Mouse (Mus musculus): ENCODE data around the gene Ptpn14. TPM values are rescaled to one million over a fixed set of nuclear protein-coding genes. Genes with fewer than 3 reads are reported as not detected.

The Ptpn14 gene
- polyA plus RNA-seq, 1 experiment from 2014 or later = 1.9 TPM

DNA sequence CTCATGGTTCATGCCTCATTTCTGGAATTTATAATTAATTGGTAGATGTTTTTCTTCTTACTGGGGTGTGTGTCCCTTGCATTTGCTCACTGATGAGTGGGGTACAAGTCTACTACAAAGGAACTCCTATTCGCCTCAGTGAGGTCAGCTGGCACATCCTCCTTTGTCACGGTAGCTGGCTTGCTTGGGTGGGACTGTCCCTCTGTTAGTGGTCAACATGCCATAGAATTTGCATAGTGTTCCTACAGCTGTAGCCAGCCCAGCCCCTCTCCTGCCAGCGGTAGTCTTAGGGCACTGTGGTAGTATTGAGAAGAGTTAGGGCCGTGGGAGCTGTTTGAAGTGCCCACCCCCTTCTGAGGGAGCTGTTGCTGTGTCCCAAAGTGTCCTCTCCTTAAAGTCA, 73.2 kb downstream of the Ptpn14 start:
- WGBS = 83% methylated on average over 4 of the region's 4 CpGs
- Histone ChIP-seq H3K9ac (no peak overlapping the region), H3K9me3 (no peaks in the 10 kb centered on the region), H3K4me3 (no peak overlapping the region), H3K4me2 (no peak overlapping the region), H3K27ac (no peak overlapping the region), H3K27me3 (no peaks in the 10 kb centered on the region), H3K4me1 (replicated peaks) (peaks cover 12% of the 10 kb centered on the region), H3K36me3 (no peaks in the 10 kb centered on the region)
- no peak for ATAC-seq (ENCODE audit: low FRiP score)

DNA sequence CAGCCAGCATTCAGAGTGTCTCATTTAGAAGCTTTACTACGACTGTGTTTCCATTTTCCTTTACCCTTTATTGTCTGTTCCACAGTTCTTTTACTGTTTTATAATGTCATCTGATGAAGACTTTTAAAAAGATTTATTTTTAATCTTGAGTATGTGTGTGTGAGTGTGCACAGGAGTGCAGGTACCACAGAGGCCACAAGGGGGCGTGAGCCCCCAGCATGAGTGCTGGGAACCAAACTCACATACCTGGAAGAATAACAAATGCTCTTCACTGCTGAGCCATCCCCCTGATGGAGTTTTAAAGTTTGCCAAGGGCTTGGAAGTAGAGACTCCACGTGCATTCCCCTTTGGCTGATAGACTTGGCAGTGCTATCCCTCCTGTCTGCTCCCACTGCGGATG, 74.5 kb downstream of the Ptpn14 start:
- Histone ChIP-seq H3K9me3 (no peaks in the 10 kb centered on the region), H3K4me2 (no peak overlapping the region), H3K27me3 (no peaks in the 10 kb centered on the region), H3K27ac (no peak overlapping the region), H3K36me3 (no peaks in the 10 kb centered on the region), H3K4me3 (no peak overlapping the region), H3K4me1 (replicated peaks) (peaks cover 6% of the 10 kb centered on the region), H3K9ac (no peak overlapping the region)
- WGBS = 91% methylated on average over 4 of the region's 4 CpGs
- no peak for ATAC-seq (ENCODE audit: low FRiP score)

DNA sequence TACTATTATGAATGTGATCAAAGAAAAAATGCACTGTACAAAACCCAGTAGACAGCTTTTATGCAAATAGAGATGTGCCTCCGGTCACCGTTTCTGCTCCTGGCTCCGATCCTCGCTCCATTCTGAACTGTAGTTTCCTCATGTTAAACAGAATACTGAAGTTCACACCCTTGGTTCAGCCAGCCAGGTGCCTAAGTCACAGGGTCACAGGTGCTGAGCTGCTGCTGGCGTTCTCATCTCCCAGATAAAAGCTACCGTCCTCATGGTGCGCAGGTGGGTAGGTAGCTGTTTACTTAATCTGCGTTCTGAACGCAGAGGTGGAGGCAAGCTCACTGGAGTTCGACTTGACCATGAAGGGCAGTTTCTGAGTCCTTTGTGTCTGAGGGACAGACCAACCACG, 75.7 kb downstream of the Ptpn14 start:
- Histone ChIP-seq H3K36me3 (no peaks in the 10 kb centered on the region), H3K9me3 (no peaks in the 10 kb centered on the region), H3K27me3 (no peaks in the 10 kb centered on the region), H3K4me2 (no peak overlapping the region), H3K27ac (no peak overlapping the region), H3K4me1 (replicated peaks) (peaks cover 6% of the 10 kb centered on the region), H3K9ac (no peak overlapping the region), H3K4me3 (no peak overlapping the region)
- no peak for ATAC-seq (ENCODE audit: low FRiP score)
- WGBS = 94% methylated on average over 11 of the region's 11 CpGs

DNA sequence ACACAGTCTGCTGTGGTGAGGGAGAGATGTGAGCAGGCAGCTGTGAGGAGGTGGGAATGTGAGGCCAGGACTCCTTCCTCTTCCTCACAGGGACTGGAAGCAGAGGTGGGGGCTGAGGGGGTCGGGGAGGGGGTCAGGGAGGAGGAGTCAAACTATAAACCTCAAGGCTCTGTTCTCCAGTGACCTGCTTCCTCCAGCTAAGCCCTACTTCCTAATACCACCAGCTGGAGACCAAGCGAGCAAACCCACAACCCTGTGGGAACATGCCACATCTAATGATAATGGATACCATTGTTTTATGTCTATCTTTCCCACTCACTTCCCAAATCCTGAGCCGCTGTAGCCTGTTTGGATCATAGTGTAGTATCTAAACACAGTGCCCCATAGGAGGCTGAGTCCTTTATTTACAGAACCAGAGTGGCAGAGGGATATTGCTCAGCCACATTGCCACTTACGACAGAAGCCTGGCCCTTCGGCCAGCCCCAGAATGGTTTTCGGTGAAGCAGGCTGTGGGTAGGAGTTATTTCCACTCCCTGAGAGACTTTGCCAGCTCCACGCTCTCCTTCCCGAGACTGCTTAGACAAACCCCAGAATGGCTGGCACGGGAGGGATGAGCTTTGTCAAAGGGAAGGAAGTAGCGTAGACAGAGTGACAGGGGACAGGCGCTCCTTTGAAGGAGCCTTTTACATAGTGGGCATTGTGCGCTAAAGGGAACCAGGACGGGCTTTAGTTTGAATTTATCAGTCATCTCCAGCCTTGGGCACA, 78.6 kb downstream of the Ptpn14 start:
- WGBS = 72% methylated on average over 13 of the region's 13 CpGs
- H3K27ac ChIP-seq = no peak overlapping the region
- no peak overlapping the region for H3K4me3 ChIP-seq
- ATAC-seq (ENCODE audit: low FRiP score) = no peak
- H3K36me3 ChIP-seq = no peaks in the 10 kb centered on the region
- no peaks in the 10 kb centered on the region for H3K9me3 ChIP-seq
- no peak overlapping the region for H3K4me2 ChIP-seq
- H3K27me3 ChIP-seq = no peaks in the 10 kb centered on the region
- no peak overlapping the region for H3K9ac ChIP-seq
- no peaks in the 10 kb centered on the region for H3K4me1 ChIP-seq (replicated peaks)

DNA sequence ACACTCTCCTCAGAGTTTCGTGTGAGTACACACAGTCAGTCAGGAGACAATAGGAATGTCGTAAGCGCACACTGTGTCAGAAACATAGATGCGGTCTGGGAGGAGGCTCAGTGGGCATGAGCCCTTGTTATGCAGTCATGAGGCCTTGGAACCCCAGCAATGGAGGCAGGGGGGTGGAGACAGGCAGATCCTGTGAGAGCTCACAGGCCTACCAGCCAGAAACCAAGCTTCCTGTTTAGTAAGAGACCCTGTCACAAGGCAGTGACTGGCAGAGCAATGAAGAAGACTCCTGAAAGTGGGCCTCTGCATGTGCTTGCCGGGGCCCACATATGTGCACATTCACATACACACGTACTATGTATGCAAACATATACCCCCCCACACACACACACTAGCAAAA, 79.9 kb downstream of the Ptpn14 start:
- Histone ChIP-seq H3K9me3 (no peaks in the 10 kb centered on the region), H3K27me3 (no peaks in the 10 kb centered on the region), H3K27ac (no peak overlapping the region), H3K4me1 (replicated peaks) (no peaks in the 10 kb centered on the region), H3K4me3 (no peak overlapping the region), H3K36me3 (no peaks in the 10 kb centered on the region), H3K9ac (no peak overlapping the region), H3K4me2 (no peak overlapping the region)
- no peak for ATAC-seq (ENCODE audit: low FRiP score)
- WGBS = 93% methylated on average over 6 of the region's 6 CpGs

DNA sequence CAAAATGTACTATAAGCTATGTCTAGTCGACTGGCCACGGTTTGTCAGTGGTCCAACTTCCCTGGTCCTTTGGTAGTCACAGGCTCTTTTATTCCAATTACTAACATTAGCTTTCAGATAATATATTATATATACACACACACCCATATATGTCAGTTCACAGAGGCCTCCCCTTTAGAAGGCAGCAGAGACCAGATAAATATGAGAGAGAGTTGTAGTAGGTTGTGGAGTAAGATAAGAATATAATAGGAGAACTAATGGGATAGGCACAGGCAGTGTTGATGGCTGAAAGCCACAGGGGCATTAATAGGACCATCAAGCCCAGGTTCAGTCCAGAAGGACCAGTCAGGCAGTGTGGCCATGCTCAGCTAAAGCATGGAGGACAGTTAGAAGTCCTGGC, 80.4 kb downstream of the Ptpn14 start:
- H3K4me3 ChIP-seq = no peak overlapping the region
- whole genome bisulfite sequencing = 94% methylated on average over 2 of the region's 2 CpGs
- H3K36me3 ChIP-seq = no peaks in the 10 kb centered on the region
- no peak overlapping the region for H3K4me2 ChIP-seq
- H3K27ac ChIP-seq = no peak overlapping the region
- no peak for ATAC-seq (ENCODE audit: low FRiP score)
- H3K27me3 ChIP-seq = no peaks in the 10 kb centered on the region
- no peak overlapping the region for H3K9ac ChIP-seq
- no peaks in the 10 kb centered on the region for H3K4me1 ChIP-seq (replicated peaks)
- H3K9me3 ChIP-seq = no peaks in the 10 kb centered on the region

DNA sequence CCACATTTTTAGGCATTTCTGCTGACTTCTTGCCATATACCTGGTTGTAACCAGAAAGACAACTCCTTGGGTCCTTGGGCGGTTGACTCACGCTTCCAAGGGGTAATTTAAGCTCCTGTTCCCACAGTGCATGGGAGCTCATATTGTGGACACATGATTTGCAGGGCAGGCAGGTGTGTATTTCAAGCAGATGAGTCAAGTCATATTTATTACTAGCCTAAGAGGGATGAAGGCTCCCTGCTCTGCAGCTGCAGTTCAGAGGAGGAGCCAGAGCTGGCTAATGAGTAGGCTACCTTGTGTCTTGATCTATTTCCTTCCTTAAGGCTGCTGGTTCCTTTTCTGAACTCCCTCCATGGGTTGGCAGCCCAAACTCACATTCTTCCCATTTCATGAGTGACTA, 83.7 kb downstream of the Ptpn14 start:
- H3K27ac ChIP-seq = no peak overlapping the region
- no peak overlapping the region for H3K4me2 ChIP-seq
- WGBS = 92% methylated on average over 2 of the region's 2 CpGs
- H3K27me3 ChIP-seq = no peaks in the 10 kb centered on the region
- no peak overlapping the region for H3K9ac ChIP-seq
- H3K4me1 ChIP-seq (replicated peaks) = no peaks in the 10 kb centered on the region
- H3K36me3 ChIP-seq = no peaks in the 10 kb centered on the region
- no peak overlapping the region for H3K4me3 ChIP-seq
- ATAC-seq (ENCODE audit: low FRiP score) = no peak
- no peaks in the 10 kb centered on the region for H3K9me3 ChIP-seq

DNA sequence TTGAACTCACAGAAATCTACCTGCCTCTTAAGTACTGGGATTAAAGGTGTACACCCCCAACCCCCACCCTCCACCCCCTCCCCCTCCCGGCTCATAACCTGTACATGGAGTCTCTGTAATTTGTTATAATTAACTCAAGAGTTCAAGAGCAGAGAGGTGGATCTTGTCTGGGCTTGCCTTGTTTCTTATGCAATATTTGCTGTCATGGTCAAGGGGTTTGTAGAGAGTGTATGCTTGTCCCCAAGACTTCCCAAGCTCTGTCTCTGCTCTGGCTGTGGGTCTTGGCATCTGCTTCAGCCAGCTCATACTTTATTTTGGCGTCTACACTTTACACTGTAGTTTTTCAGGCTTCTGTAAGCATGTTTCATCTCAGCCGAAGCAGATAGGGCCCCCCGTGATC, 86.3 kb downstream of the Ptpn14 start:
- Histone ChIP-seq H3K4me3 (no peak overlapping the region), H3K9ac (no peak overlapping the region), H3K27ac (no peak overlapping the region), H3K4me2 (no peak overlapping the region), H3K36me3 (no peaks in the 10 kb centered on the region), H3K4me1 (replicated peaks) (no peaks in the 10 kb centered on the region), H3K27me3 (no peaks in the 10 kb centered on the region), H3K9me3 (no peaks in the 10 kb centered on the region)
- 87% methylated on average over 4 of the region's 4 CpGs for WGBS
- ATAC-seq (ENCODE audit: low FRiP score) = no peak

DNA sequence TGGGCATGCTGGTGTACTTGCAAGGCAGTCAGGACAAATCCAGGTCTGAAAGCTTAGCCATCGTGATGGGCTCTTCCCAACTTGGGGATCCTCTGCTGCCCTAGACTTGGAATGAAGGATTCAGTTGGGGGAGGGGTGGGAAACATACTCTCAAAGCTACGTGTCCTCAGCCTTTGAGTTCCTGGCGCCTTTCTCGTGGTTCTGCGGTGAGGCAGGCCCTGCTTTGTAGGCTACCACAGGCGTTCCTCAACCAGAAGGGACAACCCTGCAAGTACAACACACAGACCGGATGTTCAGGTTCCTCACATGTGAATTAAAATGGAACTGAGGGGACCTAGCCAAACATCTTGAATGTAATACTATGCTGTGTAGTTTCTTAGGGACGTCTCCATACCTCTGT, 89.0 kb downstream of the Ptpn14 start:
- Histone ChIP-seq H3K27ac (no peak overlapping the region), H3K4me1 (replicated peaks) (no peaks in the 10 kb centered on the region), H3K9ac (no peak overlapping the region), H3K4me3 (no peak overlapping the region), H3K4me2 (no peak overlapping the region), H3K36me3 (no peaks in the 10 kb centered on the region), H3K9me3 (no peaks in the 10 kb centered on the region), H3K27me3 (no peaks in the 10 kb centered on the region)
- ATAC-seq (ENCODE audit: low FRiP score) = no peak
- WGBS = 91% methylated on average over 8 of the region's 8 CpGs

DNA sequence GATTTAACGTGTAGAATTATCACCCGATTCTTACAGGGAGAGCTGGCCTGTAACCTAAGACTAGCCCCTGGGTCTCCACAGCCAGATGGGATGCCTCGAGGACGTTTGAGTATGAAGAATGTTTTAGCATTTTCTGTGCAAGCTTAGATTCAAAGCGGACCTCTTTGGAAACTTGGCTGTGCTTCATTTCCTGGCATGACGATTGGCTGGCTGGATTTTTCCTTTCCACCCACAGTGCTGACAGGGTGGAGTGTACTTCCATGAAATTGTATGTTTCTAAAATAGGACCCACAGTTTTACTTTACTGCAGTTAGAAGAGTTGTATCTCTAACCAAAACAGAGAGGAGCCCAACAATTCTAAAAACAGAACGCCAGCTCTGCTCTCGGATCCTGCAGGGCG, 89.7 kb downstream of the Ptpn14 start:
- Histone ChIP-seq H3K27ac (no peak overlapping the region), H3K27me3 (no peaks in the 10 kb centered on the region)
- WGBS = 83% methylated on average over 9 of the region's 9 CpGs

DNA sequence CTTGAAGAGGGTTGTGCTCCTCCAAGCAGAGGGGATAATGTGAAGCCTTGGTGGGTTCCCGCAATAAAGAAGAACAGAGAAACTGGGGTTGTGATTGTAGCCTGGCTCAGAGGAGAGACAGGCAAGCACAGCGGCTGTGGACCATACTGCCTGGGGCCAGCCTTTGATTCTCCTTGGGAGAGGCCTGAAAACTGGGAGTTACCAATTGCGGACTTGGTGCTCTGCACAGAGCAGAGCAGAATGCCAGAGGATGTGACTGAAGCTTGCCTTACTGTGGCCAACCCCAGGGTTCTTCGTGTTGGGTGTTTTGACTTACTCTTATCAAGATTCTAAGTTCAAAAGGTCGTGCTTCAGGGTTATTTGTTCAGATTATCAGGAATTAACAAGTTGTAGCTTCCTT, 92.0 kb downstream of the Ptpn14 start:
- 75% methylated on average over 5 of the region's 5 CpGs for WGBS
- no peaks in the 10 kb centered on the region for H3K27me3 ChIP-seq
- H3K4me1 ChIP-seq (replicated peaks) = no peaks in the 10 kb centered on the region
- no peak overlapping the region for H3K4me3 ChIP-seq
- H3K9ac ChIP-seq = no peak overlapping the region
- no peak for ATAC-seq (ENCODE audit: low FRiP score)
- no peak overlapping the region for H3K27ac ChIP-seq
- H3K9me3 ChIP-seq = no peaks in the 10 kb centered on the region
- H3K4me2 ChIP-seq = no peak overlapping the region
- H3K36me3 ChIP-seq = no peaks in the 10 kb centered on the region

More for the DNA sequence above, 89.7 kb downstream of the Ptpn14 start:
- no peak for ATAC-seq (ENCODE audit: low FRiP score)
- Histone ChIP-seq H3K36me3 (no peaks in the 10 kb centered on the region), H3K4me2 (no peak overlapping the region), H3K4me1 (replicated peaks) (no peaks in the 10 kb centered on the region), H3K4me3 (no peak overlapping the region), H3K9me3 (no peaks in the 10 kb centered on the region), H3K9ac (no peak overlapping the region)

DNA sequence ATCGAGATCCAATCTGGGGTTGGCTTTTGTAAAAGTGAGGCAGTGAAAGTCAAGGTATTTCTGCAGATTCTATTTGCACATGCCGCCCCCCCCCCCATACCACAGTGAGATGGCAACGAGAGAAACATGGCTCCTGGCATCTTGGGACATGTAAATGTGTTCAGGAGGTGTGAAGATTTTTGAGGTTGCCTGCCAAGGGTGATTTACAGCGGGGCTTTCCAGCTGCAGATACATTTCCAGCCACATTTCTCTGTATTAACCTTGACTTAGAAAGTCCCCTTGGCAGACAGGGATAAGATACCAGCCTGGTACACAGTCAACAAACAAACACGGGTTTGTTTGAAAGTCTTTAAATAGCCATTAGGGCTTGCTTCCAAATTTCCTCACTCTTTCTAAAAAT, 96.4 kb downstream of the Ptpn14 start:
- Histone ChIP-seq H3K9me3 (no peaks in the 10 kb centered on the region), H3K4me2 (no peak overlapping the region), H3K4me3 (no peak overlapping the region), H3K9ac (no peak overlapping the region), H3K4me1 (replicated peaks) (no peaks in the 10 kb centered on the region), H3K36me3 (no peaks in the 10 kb centered on the region), H3K27ac (no peak overlapping the region), H3K27me3 (no peaks in the 10 kb centered on the region)
- 87% methylated on average over 5 of the region's 5 CpGs for WGBS
- ATAC-seq (ENCODE audit: low FRiP score) = no peak

DNA sequence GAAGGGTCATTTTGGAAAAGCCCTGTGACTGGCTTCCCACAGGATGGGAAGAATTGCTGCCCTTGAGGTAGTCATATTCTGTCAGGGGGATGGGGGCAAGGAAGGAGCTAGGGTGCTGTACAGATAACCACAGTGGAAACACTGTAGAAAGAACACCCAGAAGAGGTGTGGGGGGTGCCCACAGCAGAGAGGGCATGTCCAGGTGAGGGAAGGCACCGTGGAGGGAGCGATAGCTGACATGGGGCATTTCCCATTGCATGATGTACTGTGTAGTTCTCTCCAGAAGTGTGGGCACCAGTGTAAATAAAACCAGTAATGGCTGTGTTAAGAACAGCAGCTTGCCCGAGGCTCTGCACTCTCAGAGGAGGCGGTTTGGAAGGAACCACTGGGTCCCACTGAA, 102.3 kb downstream of the Ptpn14 start:
- no peak overlapping the region for H3K9ac ChIP-seq
- no peak for ATAC-seq (ENCODE audit: low FRiP score)
- H3K4me3 ChIP-seq = no peak overlapping the region
- H3K27me3 ChIP-seq = no peaks in the 10 kb centered on the region
- no peaks in the 10 kb centered on the region for H3K9me3 ChIP-seq
- H3K27ac ChIP-seq = no peak overlapping the region
- H3K36me3 ChIP-seq = no peaks in the 10 kb centered on the region
- peaks cover 17% of the 10 kb centered on the region for H3K4me1 ChIP-seq (replicated peaks)
- 52% methylated on average over 4 of the region's 4 CpGs for WGBS
- H3K4me2 ChIP-seq = no peak overlapping the region
